Mouse (Mus musculus): ENCODE data around the gene Hist1h3c. TPM values are rescaled to one million over a fixed set of nuclear protein-coding genes. Genes with fewer than 3 reads are reported as not detected.

The Hist1h3c gene
- polyA plus RNA-seq, 1 experiment: 5.4 TPM

DNA sequence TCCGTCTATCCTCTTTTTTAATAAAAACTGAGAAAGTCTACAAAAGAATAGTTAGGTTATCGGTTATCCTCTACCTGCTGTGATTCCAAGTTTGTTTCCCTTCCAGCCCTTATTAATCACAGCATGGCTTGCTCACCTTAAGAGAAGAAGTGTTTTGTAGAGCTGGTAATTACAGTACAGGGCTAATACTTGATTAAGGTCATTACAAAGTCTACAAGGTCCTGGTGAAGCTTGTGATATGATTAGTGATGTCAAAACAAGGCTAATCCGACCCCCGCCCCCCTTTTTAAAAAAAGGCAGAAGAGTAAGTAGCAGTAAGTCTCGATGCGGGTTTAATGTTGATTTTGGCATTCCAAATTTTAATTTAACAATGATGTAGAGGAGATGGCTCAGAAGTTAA lies 46.4 kb downstream of the Hist1h3c start:
- Histone ChIP-seq H3K4me3 (ENCODE audit: insufficient read depth, low read length) (no peak overlapping the region), H3K4me1 (ENCODE audit: control insufficient read depth, insufficient read depth, low read length) (no peaks in the 10 kb centered on the region), H3K27ac (ENCODE audit: insufficient read depth, low read length) (peak overlapping the region; percentile 55; the same call in 1 of the 2 replicates)
- TF ChIP-seq POLR2A (IDR thresholded peaks at IDR 0.05; ENCODE audit: low read depth, low read length): no peak
- no peak for TF ChIP-seq CTCF (IDR thresholded peaks at IDR 0.05; ENCODE audit: borderline replicate concordance, insufficient read depth, low read length)

- TF ChIP-seq POLR2A (IDR thresholded peaks at IDR 0.05; ENCODE audit: low read depth, low read length): peak; percentile 100
- no peak for TF ChIP-seq CTCF (IDR thresholded peaks at IDR 0.05; ENCODE audit: borderline replicate concordance, insufficient read depth, low read length)
- H3K4me3 ChIP-seq (ENCODE audit: insufficient read depth, low read length): peak within 1 kb of the TSS; percentile 32
- H3K27ac ChIP-seq (ENCODE audit: insufficient read depth, low read length): peak within 1 kb of the TSS; percentile 55
- no peaks in the 10 kb centered on the region for H3K4me1 ChIP-seq (ENCODE audit: control insufficient read depth, insufficient read depth, low read length)
Measured at GRCm38 (mm10) chr13:23698300-23698693, 47.1 kb downstream of the Hist1h3c start, which contains the start of gene Hist1h4c. Hist1h4c (minus strand) TSS chr13:23698454.

- peak overlapping the region; percentile 32 for H3K27ac ChIP-seq (ENCODE audit: insufficient read depth, low read length)
- no peaks in the 10 kb centered on the region for H3K4me1 ChIP-seq (ENCODE audit: control insufficient read depth, insufficient read depth, low read length)
- peak overlapping the region; percentile 32 for H3K4me3 ChIP-seq (ENCODE audit: insufficient read depth, low read length)
- TF ChIP-seq POLR2A (IDR thresholded peaks at IDR 0.05; ENCODE audit: low read depth, low read length) (no peak; the same call in none of the 2 replicates), CTCF (IDR thresholded peaks at IDR 0.05; ENCODE audit: borderline replicate concordance, insufficient read depth, low read length) (0 out of 2 replicates have a peak, but pooled peaks have one; percentile 39)
Measured at GRCm38 (mm10) chr13:23697491-23698299, 47.7 kb downstream of the Hist1h3c start.

DNA sequence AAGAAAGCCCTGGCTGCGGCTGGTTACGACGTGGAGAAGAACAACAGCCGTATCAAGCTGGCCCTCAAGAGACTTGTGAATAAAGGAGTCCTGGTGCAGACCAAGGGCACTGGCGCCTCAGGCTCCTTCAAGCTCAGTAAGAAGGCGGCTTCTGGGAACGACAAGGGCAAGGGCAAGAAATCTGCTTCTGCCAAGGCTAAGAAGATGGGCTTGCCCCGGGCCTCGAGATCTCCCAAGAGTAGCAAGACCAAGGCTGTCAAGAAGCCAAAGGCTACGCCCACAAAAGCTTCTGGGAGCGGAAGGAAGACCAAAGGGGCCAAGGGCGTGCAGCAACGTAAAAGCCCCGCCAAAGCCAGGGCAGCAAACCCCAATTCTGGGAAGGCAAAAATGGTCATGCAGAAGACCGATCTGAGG lies 49.3 kb downstream of the Hist1h3c start:
- Histone ChIP-seq H3K4me1 (ENCODE audit: control insufficient read depth, insufficient read depth, low read length) (no peaks in the 10 kb centered on the region), H3K4me3 (ENCODE audit: insufficient read depth, low read length) (no peak overlapping the region), H3K27ac (ENCODE audit: insufficient read depth, low read length) (no peak overlapping the region)
- no peak for TF ChIP-seq POLR2A (IDR thresholded peaks at IDR 0.05; ENCODE audit: low read depth, low read length)
- TF ChIP-seq CTCF (IDR thresholded peaks at IDR 0.05; ENCODE audit: borderline replicate concordance, insufficient read depth, low read length): no peak

DNA sequence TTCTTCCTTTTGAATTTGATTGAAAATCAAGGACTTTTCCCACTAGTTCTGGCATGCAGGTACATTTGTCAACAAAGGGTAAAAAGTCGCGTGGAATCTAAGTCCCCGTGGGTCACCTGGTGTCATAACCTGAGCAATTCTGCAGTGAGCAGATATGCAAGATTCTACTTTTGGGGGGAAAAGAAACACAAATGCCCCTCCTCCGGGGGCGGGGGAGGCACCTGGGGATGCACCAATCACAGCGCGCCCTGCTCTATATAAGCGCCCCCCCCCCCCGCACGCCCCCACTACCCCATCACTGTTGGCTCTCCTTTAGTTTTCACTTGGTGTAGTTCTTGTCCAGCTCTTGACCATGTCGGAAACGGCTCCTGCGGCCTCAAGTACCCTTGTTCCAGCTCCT lies 49.9 kb downstream of the Hist1h3c start, which contains the start of gene Hist1h1t:
TSS of gene Hist1h1t (plus strand) at position 301 of the 400 bp plus-strand sequence.
- H3K27ac ChIP-seq (ENCODE audit: insufficient read depth, low read length): no peak within 1 kb of the TSS
- no peak for TF ChIP-seq CTCF (IDR thresholded peaks at IDR 0.05; ENCODE audit: borderline replicate concordance, insufficient read depth, low read length)
- TF ChIP-seq POLR2A (IDR thresholded peaks at IDR 0.05; ENCODE audit: low read depth, low read length): no peak
- no peak within 1 kb of the TSS for H3K4me3 ChIP-seq (ENCODE audit: insufficient read depth, low read length)
- no peaks in the 10 kb centered on the region for H3K4me1 ChIP-seq (ENCODE audit: control insufficient read depth, insufficient read depth, low read length)

Other genes with a start within 250 kb of the Hist1h3c start
- gene Hist1h4h, start 214.6 kb downstream of the Hist1h3c start, polyA plus RNA-seq (2011; ENCODE audit: insufficient read length, low read depth, missing spikeins): 8.1 and 10.5 TPM in 2 replicates
- 12.7 and 20.4 TPM in 2 replicates for gene Hist1h2af, start 211.7 kb downstream of the Hist1h3c start, polyA plus RNA-seq (2011; ENCODE audit: insufficient read length, low read depth, missing spikeins)
- gene Hist1h3g, start 210.2 kb downstream of the Hist1h3c start, polyA plus RNA-seq (2011; ENCODE audit: insufficient read length, low read depth, missing spikeins): 5.7 TPM in 1 of 2 replicates, not detected in the other
- gene Hist1h2bh, start 202.2 kb downstream of the Hist1h3c start, polyA plus RNA-seq (2011; ENCODE audit: insufficient read length, low read depth, missing spikeins): 1.8 and 4.0 TPM in 2 replicates
- 0.61 and 0.70 TPM in 2 replicates for gene Hist1h3f, start 201.6 kb downstream of the Hist1h3c start, polyA plus RNA-seq (2011; ENCODE audit: insufficient read length, low read depth, missing spikeins)
- gene Hist1h4f, start 194.0 kb downstream of the Hist1h3c start, polyA plus RNA-seq (2011; ENCODE audit: insufficient read length, low read depth, missing spikeins): 9.6 and 18.1 TPM in 2 replicates
- 0.83 and 2.7 TPM in 2 replicates for gene Hist1h1d, start 192.3 kb downstream of the Hist1h3c start, polyA plus RNA-seq (2011; ENCODE audit: insufficient read length, low read depth, missing spikeins)
- 2.4 and 3.4 TPM in 2 replicates for gene Hist1h3e, start 183.2 kb downstream of the Hist1h3c start, polyA plus RNA-seq (2011; ENCODE audit: insufficient read length, low read depth, missing spikeins)
- gene Hist1h2ae, start 174.4 kb downstream of the Hist1h3c start, polyA plus RNA-seq (2011; ENCODE audit: insufficient read length, low read depth, missing spikeins): 3.4 and 6.0 TPM in 2 replicates
- gene Hist1h2bg, start 174.2 kb downstream of the Hist1h3c start, polyA plus RNA-seq (2011; ENCODE audit: insufficient read length, low read depth, missing spikeins): 12.6 and 22.6 TPM in 2 replicates
- 5.7 and 6.4 TPM in 2 replicates for gene Hist1h2bf, start 171.4 kb downstream of the Hist1h3c start, polyA plus RNA-seq (2011; ENCODE audit: insufficient read length, low read depth, missing spikeins)
- 2.9 and 3.0 TPM in 2 replicates for gene Hist1h2ad, start 171.2 kb downstream of the Hist1h3c start, polyA plus RNA-seq (2011; ENCODE audit: insufficient read length, low read depth, missing spikeins)
- 2.4 and 5.1 TPM in 2 replicates for gene Hist1h3d, start 169.8 kb downstream of the Hist1h3c start, polyA plus RNA-seq (2011; ENCODE audit: insufficient read length, low read depth, missing spikeins)
- gene Hist1h4d, start 164.0 kb downstream of the Hist1h3c start, polyA plus RNA-seq (2011; ENCODE audit: insufficient read length, low read depth, missing spikeins): 3.7 and 6.8 TPM in 2 replicates
- gene Hist1h2be, start 124.5 kb downstream of the Hist1h3c start, polyA plus RNA-seq (2011; ENCODE audit: insufficient read length, low read depth, missing spikeins): 2.2 and 4.1 TPM in 2 replicates
- gene Hist1h1e, start 123.0 kb downstream of the Hist1h3c start, polyA plus RNA-seq (2011; ENCODE audit: insufficient read length, low read depth, missing spikeins): 3.8 and 8.8 TPM in 2 replicates
- 0.79 and 0.82 TPM in 2 replicates for gene Hist1h2ac, start 61.7 kb downstream of the Hist1h3c start, polyA plus RNA-seq (2011; ENCODE audit: insufficient read length, low read depth, missing spikeins)
- 55.6 and 62.4 TPM in 2 replicates for gene Hist1h2bc, start 61.4 kb downstream of the Hist1h3c start, polyA plus RNA-seq (2011; ENCODE audit: insufficient read length, low read depth, missing spikeins)
- gene Hist1h1t, start 49.8 kb downstream of the Hist1h3c start, polyA plus RNA-seq (2011; ENCODE audit: insufficient read length, low read depth, missing spikeins): not detected in 2 replicates
- gene Hist1h4c, start 47.1 kb downstream of the Hist1h3c start, polyA plus RNA-seq (2011; ENCODE audit: insufficient read length, low read depth, missing spikeins): 2.8 and 3.8 TPM in 2 replicates
- 4.6 and 7.9 TPM in 2 replicates for gene Hfe, start 34.7 kb downstream of the Hist1h3c start, polyA plus RNA-seq (2011; ENCODE audit: insufficient read length, low read depth, missing spikeins)
- gene Hist1h1c, start 6.8 kb downstream of the Hist1h3c start, polyA plus RNA-seq (2011; ENCODE audit: insufficient read length, low read depth, missing spikeins): 69.4 and 72.0 TPM in 2 replicates
- 4.2 and 5.7 TPM in 2 replicates for gene Hist1h2bb, start 1.1 kb upstream of the Hist1h3c start, polyA plus RNA-seq (2011; ENCODE audit: insufficient read length, low read depth, missing spikeins)
- gene Hist1h2ab, start 5.5 kb upstream of the Hist1h3c start, polyA plus RNA-seq (2011; ENCODE audit: insufficient read length, low read depth, missing spikeins): 10.0 and 12.3 TPM in 2 replicates
- gene Hist1h3b, start 6.7 kb upstream of the Hist1h3c start, polyA plus RNA-seq (2011; ENCODE audit: insufficient read length, low read depth, missing spikeins): 5.6 and 6.3 TPM in 2 replicates
- gene Hist1h4b, start 11.4 kb upstream of the Hist1h3c start, polyA plus RNA-seq (2011; ENCODE audit: insufficient read length, low read depth, missing spikeins): 7.8 and 12.5 TPM in 2 replicates
- 1.3 and 5.4 TPM in 2 replicates for gene Hist1h4a, start 15.6 kb upstream of the Hist1h3c start, polyA plus RNA-seq (2011; ENCODE audit: insufficient read length, low read depth, missing spikeins)
- gene Hist1h3a, start 16.8 kb upstream of the Hist1h3c start, polyA plus RNA-seq (2011; ENCODE audit: insufficient read length, low read depth, missing spikeins): 2.0 and 5.5 TPM in 2 replicates
- 2.3 and 7.9 TPM in 2 replicates for gene Hist1h1a, start 18.1 kb upstream of the Hist1h3c start, polyA plus RNA-seq (2011; ENCODE audit: insufficient read length, low read depth, missing spikeins)
- not detected in 2 replicates for gene Trim38, start 24.3 kb upstream of the Hist1h3c start, polyA plus RNA-seq (2011; ENCODE audit: insufficient read length, low read depth, missing spikeins)
- not detected in 2 replicates for gene Slc17a2, start 61.4 kb upstream of the Hist1h3c start, polyA plus RNA-seq (2011; ENCODE audit: insufficient read length, low read depth, missing spikeins)
- not detected in 2 replicates for gene Slc17a3, start 93.8 kb upstream of the Hist1h3c start, polyA plus RNA-seq (2011; ENCODE audit: insufficient read length, low read depth, missing spikeins)
- not detected in 2 replicates for gene Slc17a1, start 122.1 kb upstream of the Hist1h3c start, polyA plus RNA-seq (2011; ENCODE audit: insufficient read length, low read depth, missing spikeins)
- not detected in 2 replicates for gene Slc17a4, start 169.4 kb upstream of the Hist1h3c start, polyA plus RNA-seq (2011; ENCODE audit: insufficient read length, low read depth, missing spikeins)
- gene Hist1h2ba, start 188.6 kb upstream of the Hist1h3c start, polyA plus RNA-seq (2011; ENCODE audit: insufficient read length, low read depth, missing spikeins): not detected in 2 replicates
- gene Hist1h2aa, start 188.9 kb upstream of the Hist1h3c start, polyA plus RNA-seq (2011; ENCODE audit: insufficient read length, low read depth, missing spikeins): not detected in 2 replicates
- not detected in 2 replicates for gene Scgn, start 245.6 kb upstream of the Hist1h3c start, polyA plus RNA-seq (2011; ENCODE audit: insufficient read length, low read depth, missing spikeins)